Mouse (Mus musculus) T-helper 1 cell (primary cell): Measurements from ENCODE around the gene Actr5.

ENCODE experiments used
- in situ Hi-C: fragments of 300-600 bp; cut with MboI, MseI; formaldehyde crosslinking; loops from one replicate; pipeline ENCODE4 v1.15.1; 2025; ENCODE audit warnings: high pct_unique_total_duplicates

Gene Actr5

GRCm38 (mm10) chr2:158624718-158625222 lies at the start of gene Actr5:
Gene Actr5, plus strand, starts transcription at chr2:158624888.
- in situ Hi-C loops = no loop called here

GRCm38 (mm10) chr2:158579979-158580378 lies 44.7 kb upstream of the Actr5 start:
- in situ Hi-C loops = no loop called here

GRCm38 (mm10) chr2:158584621-158585358 lies 39.9 kb upstream of the Actr5 start:
- in situ Hi-C loops = no loop called here

- in situ Hi-C loops = no loop called here
These were observed 36.0 kb upstream of the Actr5 start for GRCm38 (mm10) chr2:158588524-158589271.

GRCm38 (mm10) chr2:158590495-158590894 lies 34.2 kb upstream of the Actr5 start:
- in situ Hi-C loops = no loop called here

- in situ Hi-C loops = no loop called here
These were observed 33.4 kb upstream of the Actr5 start for GRCm38 (mm10) chr2:158591286-158591685.

- in situ Hi-C loops = no loop called here
These were observed 31.3 kb upstream of the Actr5 start for GRCm38 (mm10) chr2:158593371-158593770.

- in situ Hi-C loops = no loop called here
These were observed 29.6 kb upstream of the Actr5 start for GRCm38 (mm10) chr2:158595103-158595502.

- in situ Hi-C loops = no loop called here
These were observed 29.1 kb upstream of the Actr5 start for GRCm38 (mm10) chr2:158595577-158595976.

GRCm38 (mm10) chr2:158596803-158597202 lies 27.9 kb upstream of the Actr5 start:
- in situ Hi-C loops = no loop called here

- in situ Hi-C loops = no loop called here
These were observed 24.2 kb upstream of the Actr5 start for GRCm38 (mm10) chr2:158600517-158600916.

- in situ Hi-C loops = no loop called here
These were observed 23.4 kb upstream of the Actr5 start for GRCm38 (mm10) chr2:158601326-158601725.

- in situ Hi-C loops = no loop called here
These were observed 22.0 kb upstream of the Actr5 start for GRCm38 (mm10) chr2:158602663-158603062.

GRCm38 (mm10) chr2:158606511-158606964 lies 18.1 kb upstream of the Actr5 start:
- in situ Hi-C loops = no loop called here

- in situ Hi-C loops = loop anchor here (5.0 kb wide), 1 partner anchor 52 kb away; no protein-coding TSS in a partner anchor
These were observed 15.0 kb upstream of the Actr5 start for GRCm38 (mm10) chr2:158609681-158610080.

GRCm38 (mm10) chr2:158610488-158611325 lies 14.0 kb upstream of the Actr5 start, which contains the start of gene Slc32a1:
Gene Slc32a1, plus strand, starts transcription at chr2:158610767.
- in situ Hi-C loops = loop anchor here (5.0 kb wide), 1 partner anchor 53 kb away; no protein-coding TSS in a partner anchor

- in situ Hi-C loops = loop anchor here (5.0 kb wide), 1 partner anchor 54 kb away; no protein-coding TSS in a partner anchor
These were observed 13.4 kb upstream of the Actr5 start for GRCm38 (mm10) chr2:158611326-158611719.

- in situ Hi-C loops = loop anchor here (5.0 kb wide), 1 partner anchor 55 kb away; no protein-coding TSS in a partner anchor
These were observed 12.7 kb upstream of the Actr5 start for GRCm38 (mm10) chr2:158611726-158612670.

- in situ Hi-C loops = loop anchor here (5.0 kb wide), 1 partner anchor 55 kb away; no protein-coding TSS in a partner anchor
These were observed 11.9 kb upstream of the Actr5 start for GRCm38 (mm10) chr2:158612671-158613250.
